Mouse (Mus musculus): ENCODE results near the gene Fars2. TPM values are rescaled to one million over a fixed set of nuclear protein-coding genes. Genes with fewer than 3 reads are reported as not detected.
A peak's percentile ranks its signal among the peaks of the same experiment; 100 is the strongest.

Gene Fars2
- total RNA-seq, 2 experiments from 2014 or later = 36.5 to 37.8 TPM

DNA sequence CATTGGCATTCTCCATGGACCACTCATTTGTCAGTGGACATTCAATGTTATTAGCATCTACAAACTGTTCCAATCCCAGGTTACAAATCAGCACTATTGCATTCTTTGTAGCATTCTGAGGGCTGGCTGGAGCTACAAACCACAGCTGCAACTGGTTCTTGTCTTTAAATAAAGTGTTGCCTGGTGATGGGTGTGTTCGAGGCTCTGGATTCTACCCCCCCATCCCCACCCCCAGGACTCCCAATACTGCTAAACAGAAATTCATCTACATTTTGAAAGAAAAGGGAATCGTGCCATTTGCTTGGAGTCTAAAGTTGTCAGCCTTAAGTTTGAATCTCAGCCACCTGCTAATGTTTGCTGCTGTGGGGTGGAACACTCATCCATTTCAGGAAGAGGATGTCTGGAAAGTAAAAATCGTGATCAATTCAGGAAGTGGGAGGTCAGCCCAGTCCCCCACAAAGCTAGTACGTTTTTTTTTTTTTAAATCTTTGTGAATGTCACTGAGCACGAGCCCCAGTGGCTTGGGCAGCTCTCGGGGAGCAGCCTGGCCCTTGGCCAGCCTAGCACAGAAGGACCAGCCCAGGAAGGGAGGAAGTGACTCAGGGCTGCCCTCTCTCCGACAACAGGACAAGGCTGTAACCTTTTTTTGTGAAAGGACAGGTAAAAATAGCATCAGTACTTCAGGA lies 578.4 kb downstream of the Fars2 start:
- intact Hi-C loops (cut with DNase I) = loop anchor here (2.0 kb wide), 1 partner anchor 189 kb away; no protein-coding TSS in a partner anchor
- DNase-seq (ENCODE audit: low spot score in 2 of 2) = peak; percentile 12 to 61

DNA sequence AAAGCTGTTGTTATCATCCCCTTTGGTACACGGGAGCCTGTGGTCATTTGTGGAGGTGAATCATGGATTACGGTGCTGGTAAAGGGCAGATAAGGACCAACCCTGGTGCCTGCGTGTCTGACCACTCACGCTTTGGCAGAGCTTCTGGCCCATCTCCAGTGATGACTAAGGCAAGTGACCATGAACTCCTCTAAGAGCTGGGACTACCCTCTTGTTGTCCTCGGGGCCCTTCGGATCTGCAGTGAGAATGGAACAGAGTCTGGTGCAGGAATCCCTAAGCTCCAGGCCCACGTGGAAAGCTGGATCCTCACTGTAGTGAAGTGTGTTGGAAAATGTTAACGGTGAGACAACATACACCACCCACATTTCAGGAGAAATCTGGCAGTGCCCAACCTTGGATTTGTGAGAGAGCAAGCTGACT lies 579.1 kb downstream of the Fars2 start:
- intact Hi-C loops (cut with DNase I) = no loop called here
- peak; percentile 41 to 63 for DNase-seq (ENCODE audit: low spot score in 2 of 2)

- no peak for DNase-seq (ENCODE audit: low spot score in 2 of 2)
- intact Hi-C loops (cut with DNase I) = no loop called here
Observed at GRCm38 (mm10) chr13:36707088-36707690, 590.0 kb downstream of the Fars2 start.

- DNase-seq (ENCODE audit: low spot score in 2 of 2) = no peak
- intact Hi-C loops (cut with DNase I) = no loop called here
Observed at GRCm38 (mm10) chr13:36714101-36714500, 596.9 kb downstream of the Fars2 start.

DNA sequence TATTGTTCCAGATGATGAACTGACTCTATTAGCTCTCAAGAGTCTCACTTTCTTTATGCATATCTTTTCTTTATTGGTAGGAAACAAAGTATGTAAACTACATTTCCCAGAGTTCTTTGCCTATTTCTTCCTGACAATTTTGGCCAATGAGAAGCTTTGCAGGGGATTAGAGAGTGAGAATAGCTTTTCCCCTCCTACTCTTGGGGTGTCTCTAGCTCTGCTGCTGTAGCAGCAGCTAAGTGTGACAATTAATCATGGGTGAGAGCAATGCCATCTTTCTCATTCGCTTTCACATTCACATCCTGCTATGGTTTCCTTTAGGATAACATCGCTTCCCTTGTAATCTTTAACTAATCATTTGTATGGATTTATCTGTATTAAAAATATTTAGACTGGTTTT lies 599.5 kb downstream of the Fars2 start:
- intact Hi-C loops (cut with DNase I) = no loop called here
- no peak for DNase-seq (ENCODE audit: low spot score in 2 of 2)

DNA sequence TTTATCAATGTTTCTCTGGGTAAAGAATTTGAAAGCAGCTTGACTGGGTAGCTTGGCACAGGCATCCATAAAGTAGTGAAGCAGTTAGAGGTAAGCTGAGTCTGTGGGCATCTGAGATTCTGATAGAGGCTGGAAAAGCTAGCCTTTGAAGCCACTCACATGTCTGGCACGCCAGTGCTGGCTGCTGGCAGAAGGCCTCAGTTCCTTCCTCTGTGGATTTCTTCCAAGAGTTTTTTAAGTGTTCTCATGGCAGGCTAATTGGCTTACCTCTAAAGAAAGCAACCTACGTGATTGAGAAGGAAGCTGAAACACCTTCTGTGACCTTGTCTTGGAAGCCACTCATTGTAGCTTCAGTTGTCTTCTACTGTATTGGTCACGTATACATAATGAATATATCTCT lies 600.2 kb downstream of the Fars2 start:
- intact Hi-C loops (cut with DNase I) = no loop called here
- no peak for DNase-seq (ENCODE audit: low spot score in 2 of 2)

DNA sequence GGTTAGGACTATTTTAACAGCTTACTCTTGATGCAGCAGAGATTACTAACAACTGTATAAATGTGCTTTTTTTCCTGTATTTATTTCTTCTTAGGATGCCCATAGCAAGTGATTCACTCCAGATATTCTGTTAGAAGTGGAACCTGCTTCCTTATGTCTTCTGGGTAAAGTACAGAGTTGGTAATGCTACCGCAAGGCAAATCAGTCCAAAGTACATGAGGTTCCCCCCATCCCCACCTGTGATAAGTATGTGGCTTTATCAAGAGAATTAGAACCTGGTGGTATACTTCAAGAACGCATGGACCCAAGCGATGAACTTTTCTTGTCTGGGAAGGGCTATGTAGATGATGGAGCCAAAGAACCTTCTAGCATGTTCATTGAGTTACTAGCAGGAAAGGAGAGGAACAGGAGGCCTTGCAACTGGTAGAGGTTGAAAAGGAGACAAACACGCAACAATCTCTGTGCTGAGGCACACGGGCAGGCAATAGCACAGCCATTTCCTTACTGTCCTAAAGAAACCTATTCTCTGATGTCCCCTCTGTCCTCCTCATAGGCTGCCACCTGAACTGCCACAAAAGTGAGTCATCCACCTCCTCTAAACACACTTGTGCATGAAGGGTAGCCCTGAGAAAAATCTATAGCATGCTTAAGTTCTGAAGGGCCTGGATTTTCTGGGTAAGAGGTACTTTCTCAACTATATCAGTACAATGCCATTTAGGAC lies 603.2 kb downstream of the Fars2 start:
- no peak for DNase-seq (ENCODE audit: low spot score in 2 of 2)
- intact Hi-C loops (cut with DNase I) = loop anchor here (10.0 kb wide), 2 partner anchors 216 to 356 kb away; no protein-coding TSS in a partner anchor

DNA sequence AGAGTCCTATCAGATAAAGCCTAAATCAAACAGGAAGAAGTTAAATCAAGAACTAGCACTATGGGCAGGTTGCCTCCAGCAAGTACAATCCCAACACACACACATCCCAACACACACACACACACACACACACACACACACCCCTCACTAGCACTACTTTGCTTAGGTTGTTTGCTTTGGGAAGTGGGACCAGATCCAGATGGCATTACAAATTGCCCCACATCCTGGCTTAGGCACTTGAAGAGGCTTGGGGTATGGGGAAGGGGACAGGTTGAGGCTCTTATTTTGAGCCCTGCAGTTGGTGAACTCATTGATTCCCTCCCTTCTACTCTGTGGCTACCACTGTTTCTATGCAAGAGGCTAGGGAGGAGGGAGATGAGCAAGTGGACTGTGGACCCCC lies 605.1 kb downstream of the Fars2 start:
- no peak for DNase-seq (ENCODE audit: low spot score in 2 of 2)
- intact Hi-C loops (cut with DNase I) = loop anchor here (10.0 kb wide), 2 partner anchors 218 to 358 kb away; no protein-coding TSS in a partner anchor

GRCm38 (mm10) chr13:36723726-36724300 lies 606.6 kb downstream of the Fars2 start:
- peak in 1 of 2 experiments; percentile 11 for DNase-seq (ENCODE audit: low spot score in 2 of 2)
- intact Hi-C loops (cut with DNase I) = loop anchor here (10.0 kb wide), 2 partner anchors 219 to 359 kb away; no protein-coding TSS in a partner anchor

DNA sequence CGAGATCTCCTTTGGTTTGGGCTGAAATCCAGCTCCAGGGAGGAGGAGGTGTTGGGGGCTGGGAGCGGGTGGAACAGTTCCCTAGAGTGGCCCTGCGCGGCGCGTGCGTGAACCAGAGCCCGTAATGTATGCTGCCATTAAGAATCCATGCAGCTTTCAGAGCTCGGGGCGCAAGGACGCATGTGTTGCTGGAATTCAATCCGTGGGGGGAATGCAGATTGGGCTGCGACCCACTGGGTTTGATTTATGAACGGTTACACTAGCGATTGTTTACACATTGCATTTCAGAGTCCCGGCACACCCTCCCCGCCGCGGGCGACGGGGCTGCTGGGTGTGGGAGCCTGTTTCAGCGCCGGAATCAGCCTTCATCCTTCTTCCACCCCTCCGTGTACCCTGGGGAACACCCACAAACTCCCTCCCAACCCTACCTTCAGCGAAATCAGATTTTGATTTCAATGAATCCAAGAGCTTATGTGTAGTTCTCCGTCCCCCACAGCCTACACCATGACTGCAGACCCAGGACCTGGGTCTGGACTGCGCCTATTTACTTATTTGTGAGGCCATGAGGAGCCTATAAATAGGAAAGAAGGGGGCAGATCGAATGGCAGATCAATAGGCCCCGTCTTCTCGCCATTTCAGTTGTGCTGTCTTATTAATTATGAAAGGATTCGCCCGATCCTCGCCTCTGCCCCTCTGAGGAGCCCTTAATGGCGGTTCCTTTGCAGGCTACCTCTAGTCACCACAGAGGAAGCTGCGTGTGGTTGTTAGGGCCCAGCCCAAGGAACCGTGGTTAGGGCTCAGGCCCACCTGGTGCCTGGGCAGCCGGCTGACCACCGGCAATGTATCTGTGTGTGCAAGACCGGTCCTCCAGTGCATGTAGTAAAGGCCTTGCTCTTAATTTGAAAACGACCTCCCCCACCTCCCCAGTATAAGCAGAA lies 607.6 kb downstream of the Fars2 start:
- DNase-seq (ENCODE audit: low spot score in 2 of 2) = peak; percentile 64 to 67
- intact Hi-C loops (cut with DNase I) = loop anchor here (5.0 to 10.0 kb wide), 3 partner anchors 220 to 608 kb away; partner anchors contain the start of genes Fars2 and Lyrm4

GRCm38 (mm10) chr13:36725881-36726280 lies 608.7 kb downstream of the Fars2 start:
- intact Hi-C loops (cut with DNase I) = loop anchor here (2.0 to 10.0 kb wide), 4 partner anchors 221 to 609 kb away; partner anchors contain the start of genes Fars2 and Lyrm4
- no peak for DNase-seq (ENCODE audit: low spot score in 2 of 2)

DNA sequence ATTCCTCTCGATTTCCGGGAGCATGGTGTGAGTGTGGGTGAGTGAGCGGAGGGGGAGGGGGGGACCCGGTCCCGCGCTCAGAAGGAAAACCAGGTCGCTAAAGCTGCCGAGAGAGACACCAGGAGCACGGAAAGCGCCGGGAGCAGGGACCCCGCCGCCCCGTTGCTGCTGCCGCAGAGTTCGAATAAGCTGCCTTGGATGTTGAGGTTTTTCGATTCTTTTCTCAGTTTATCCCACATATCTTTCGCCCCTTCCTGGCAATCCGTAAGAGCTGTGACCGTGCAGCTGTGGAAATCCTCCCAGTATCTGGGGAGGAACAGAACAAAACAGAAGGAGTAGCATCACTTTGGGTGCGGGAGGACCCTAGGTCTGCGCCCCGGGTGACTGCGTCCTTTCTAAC lies 609.3 kb downstream of the Fars2 start:
- intact Hi-C loops (cut with DNase I) = loop anchor here (2.0 to 10.0 kb wide), 4 partner anchors 222 to 609 kb away; partner anchors contain the start of genes Fars2 and Lyrm4
- peak in 1 of 2 experiments; percentile 23 for DNase-seq (ENCODE audit: low spot score in 2 of 2)

DNA sequence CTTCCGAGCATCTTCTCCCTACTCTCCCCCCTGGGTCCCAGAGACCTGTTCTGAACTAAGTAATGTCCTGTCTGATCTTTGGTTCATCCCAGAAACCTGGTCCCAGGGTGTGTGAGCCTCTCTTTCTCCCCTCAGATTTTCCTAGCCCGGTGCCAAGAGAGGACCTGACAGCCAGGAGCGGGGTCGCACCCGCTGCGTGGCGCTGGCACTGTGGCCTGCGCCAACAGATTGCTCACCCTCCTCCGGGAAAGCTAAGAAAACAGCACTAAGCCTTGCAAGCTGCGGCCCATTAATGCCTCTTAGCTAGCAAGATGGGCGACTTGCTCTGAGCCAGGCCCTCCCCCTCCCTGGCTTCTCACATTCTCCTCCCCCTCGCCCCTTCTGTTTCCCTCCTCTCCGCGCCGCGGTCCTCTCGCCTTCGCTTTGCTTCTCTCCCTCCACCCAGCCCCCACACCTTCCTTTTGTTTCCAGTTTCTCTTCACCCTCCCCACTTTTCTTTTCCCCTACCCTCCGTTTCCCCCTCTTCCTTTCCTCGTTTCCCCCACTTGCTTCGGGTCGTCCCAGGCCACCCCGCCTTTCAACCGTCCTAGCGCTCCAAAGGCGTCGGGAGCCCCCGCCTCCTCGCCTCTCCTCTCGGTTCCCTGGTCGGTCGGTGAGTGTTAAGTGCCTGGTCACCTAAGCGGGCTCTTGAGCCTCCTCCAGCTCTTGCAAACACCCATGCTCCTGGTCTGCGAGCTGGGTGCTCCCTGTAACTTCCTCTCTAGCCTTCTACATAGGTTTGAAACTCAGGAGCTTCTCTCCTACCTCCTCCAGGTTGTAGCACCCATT lies 610.0 kb downstream of the Fars2 start:
- intact Hi-C loops (cut with DNase I) = loop anchor here (2.0 to 10.0 kb wide), 4 partner anchors 222 to 610 kb away; partner anchors contain the start of genes Fars2 and Lyrm4
- DNase-seq (ENCODE audit: low spot score in 2 of 2) = peak; percentile 71 to 72

GRCm38 (mm10) chr13:36727779-36728470 lies 610.7 kb downstream of the Fars2 start:
- intact Hi-C loops (cut with DNase I) = loop anchor here (2.0 to 10.0 kb wide), 4 partner anchors 223 to 611 kb away; partner anchors contain the start of genes Fars2 and Lyrm4
- DNase-seq (ENCODE audit: low spot score in 2 of 2) = no peak

GRCm38 (mm10) chr13:36728509-36728908 lies 611.3 kb downstream of the Fars2 start:
- no peak for DNase-seq (ENCODE audit: low spot score in 2 of 2)
- intact Hi-C loops (cut with DNase I) = loop anchor here (5.0 to 10.0 kb wide), 3 partner anchors 224 to 611 kb away; partner anchors contain the start of genes Fars2 and Lyrm4

DNA sequence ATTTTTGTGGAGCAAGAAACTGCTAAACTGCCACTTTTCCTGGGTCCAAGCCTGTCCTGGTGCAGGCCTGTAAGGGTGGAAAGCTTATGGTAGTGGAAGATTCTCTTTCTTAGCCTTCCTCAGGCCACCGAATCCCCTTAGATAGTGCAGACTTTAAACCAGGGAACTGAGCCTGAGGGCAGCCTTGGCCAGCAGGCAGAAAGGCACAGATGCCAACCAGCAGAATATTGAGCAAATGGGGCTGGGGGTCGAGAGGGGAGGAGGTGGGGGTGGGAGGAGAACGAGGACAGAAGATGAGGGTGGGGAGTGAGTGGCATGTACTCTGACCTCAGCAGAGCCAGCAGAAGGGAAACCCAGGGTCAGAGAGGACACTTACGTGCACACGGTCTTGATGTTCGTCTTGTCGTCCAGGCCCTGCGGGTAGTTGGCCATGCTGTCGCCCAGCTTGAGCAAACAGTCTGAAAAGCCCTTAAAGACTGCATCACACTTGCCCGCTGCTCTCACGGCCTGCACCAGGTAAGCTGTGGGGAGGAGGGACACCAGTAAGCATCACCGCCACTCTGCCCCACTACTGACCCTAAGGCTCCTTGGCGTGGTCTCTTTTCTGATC lies 612.6 kb downstream of the Fars2 start:
- intact Hi-C loops (cut with DNase I) = loop anchor here (5.0 to 10.0 kb wide), 4 partner anchors 153 to 613 kb away; partner anchors contain the start of genes Fars2 and Lyrm4
- DNase-seq (ENCODE audit: low spot score in 2 of 2) = no peak

Data from left cerebral cortex, postnatal 14 days (tissue).